Mouse (Mus musculus): ENCODE measurements around the gene Pde4c.
A peak's percentile ranks its signal among the peaks of the same experiment; 100 is the strongest.

Pde4c gene

GRCm38 (mm10) chr8:70764026-70764425, 40.5 kb downstream of the Pde4c start:
- ATAC-seq (ENCODE audit: insufficient number of reproducible peaks, low FRiP score, low TSS enrichment): no peak

GRCm38 (mm10) chr8:70764676-70765075, 41.2 kb downstream of the Pde4c start:
- no peak for ATAC-seq (ENCODE audit: insufficient number of reproducible peaks, low FRiP score, low TSS enrichment)

DNA sequence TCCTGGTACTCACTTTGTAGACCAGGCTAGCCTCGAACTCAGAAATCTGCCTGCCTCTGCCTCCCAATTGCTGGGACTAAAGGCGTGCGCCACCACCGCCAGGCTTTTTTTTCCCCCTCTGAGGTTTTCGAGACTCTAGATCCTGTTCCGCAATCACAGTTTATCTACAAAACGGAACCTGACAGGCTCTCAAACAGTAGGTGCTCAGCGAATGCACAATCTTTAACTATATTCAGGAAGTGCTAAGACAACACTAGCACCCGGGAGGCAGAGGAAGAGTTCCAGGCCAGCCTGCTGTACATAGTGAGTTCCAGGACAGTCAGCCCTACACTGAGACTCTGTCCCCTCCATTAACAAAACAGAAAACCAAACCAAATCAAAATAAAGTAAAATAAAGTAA, 41.8 kb downstream of the Pde4c start:
- ATAC-seq (ENCODE audit: insufficient number of reproducible peaks, low FRiP score, low TSS enrichment): no peak

- no peak for ATAC-seq (ENCODE audit: insufficient number of reproducible peaks, low FRiP score, low TSS enrichment)
Observed at GRCm38 (mm10) chr8:70765838-70766570, 42.5 kb downstream of the Pde4c start.

GRCm38 (mm10) chr8:70766571-70767440, 43.3 kb downstream of the Pde4c start:
- ATAC-seq (ENCODE audit: insufficient number of reproducible peaks, low FRiP score, low TSS enrichment): 0 out of 2 replicates have a peak, but pooled peaks have one; percentile 33

GRCm38 (mm10) chr8:70767503-70767902, 44.0 kb downstream of the Pde4c start:
- ATAC-seq (ENCODE audit: insufficient number of reproducible peaks, low FRiP score, low TSS enrichment): no peak

DNA sequence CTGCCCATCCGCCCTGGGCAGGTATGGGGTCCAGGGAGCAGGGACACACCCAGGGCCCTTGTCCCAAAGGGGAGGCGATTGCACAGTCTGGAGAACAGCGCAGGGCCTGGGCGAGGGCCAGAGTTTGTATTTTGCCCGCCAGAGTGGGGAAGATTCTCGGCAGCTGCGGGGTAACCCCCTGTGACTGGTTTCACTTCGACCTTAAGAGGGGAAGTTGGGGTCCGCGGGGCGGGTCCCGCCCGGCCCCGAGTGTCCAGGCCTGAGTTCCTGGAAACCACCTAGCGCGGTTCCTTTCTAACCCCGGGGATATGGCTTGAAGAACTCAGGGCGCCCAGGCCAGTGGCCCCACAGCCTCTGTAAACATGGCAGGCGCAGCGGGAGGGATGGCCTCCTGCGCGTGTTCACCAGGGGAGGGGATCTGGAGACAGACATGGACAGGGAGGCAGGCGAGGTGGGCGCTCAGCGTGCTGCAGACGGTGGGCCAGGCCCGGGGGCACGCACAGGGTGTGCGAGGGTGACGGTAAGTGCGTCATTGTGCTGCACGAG, 44.8 kb downstream of the Pde4c start:
- no peak for ATAC-seq (ENCODE audit: insufficient number of reproducible peaks, low FRiP score, low TSS enrichment)

DNA sequence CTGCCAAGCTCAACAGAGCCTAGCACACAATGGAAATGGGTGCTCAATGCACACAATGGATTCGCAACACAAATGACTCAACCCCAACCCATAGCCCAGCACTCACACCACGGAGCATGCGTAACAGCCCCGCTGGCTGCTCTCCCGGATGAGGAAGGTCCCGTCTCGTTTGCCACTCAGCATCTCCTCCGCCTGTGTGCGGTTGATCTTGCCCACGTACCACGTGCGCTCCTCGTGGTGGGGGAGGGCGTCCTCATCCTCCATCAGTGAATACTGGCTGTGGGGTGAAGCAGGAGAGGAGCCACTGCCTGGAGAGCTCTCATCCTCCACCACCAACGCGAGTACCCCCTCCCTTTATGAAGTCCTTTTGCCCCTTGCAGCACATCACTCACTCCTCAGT, 45.4 kb downstream of the Pde4c start:
- ATAC-seq (ENCODE audit: insufficient number of reproducible peaks, low FRiP score, low TSS enrichment): no peak

- peak; percentile 49 for ATAC-seq (ENCODE audit: insufficient number of reproducible peaks, low FRiP score, low TSS enrichment)
Observed at GRCm38 (mm10) chr8:70769359-70769758, 45.8 kb downstream of the Pde4c start.

- no peak for ATAC-seq (ENCODE audit: insufficient number of reproducible peaks, low FRiP score, low TSS enrichment)
Observed at GRCm38 (mm10) chr8:70769858-70770257, 46.3 kb downstream of the Pde4c start.

DNA sequence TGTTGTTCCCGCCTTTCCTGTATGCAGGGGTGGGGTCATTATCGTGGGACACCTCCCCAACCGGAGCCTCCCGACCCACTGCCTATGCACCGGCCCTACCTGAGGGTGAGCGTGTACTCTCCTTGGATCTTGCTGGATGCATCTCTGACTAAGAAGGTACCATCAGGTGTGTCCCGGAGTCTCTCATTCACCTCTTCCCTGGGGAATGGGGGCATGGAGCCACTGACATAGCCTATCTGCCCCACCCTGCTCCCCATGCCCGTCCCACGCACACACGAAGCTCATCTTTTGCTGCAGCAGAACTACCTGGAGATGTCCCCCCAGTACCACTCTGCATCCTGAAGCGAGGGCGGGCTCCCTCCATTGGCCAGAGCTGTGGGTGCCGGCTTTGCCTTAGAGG, 47.2 kb downstream of the Pde4c start:
- no peak for ATAC-seq (ENCODE audit: insufficient number of reproducible peaks, low FRiP score, low TSS enrichment)

GRCm38 (mm10) chr8:70771217-70771616, 47.7 kb downstream of the Pde4c start:
- no peak for ATAC-seq (ENCODE audit: insufficient number of reproducible peaks, low FRiP score, low TSS enrichment)

DNA sequence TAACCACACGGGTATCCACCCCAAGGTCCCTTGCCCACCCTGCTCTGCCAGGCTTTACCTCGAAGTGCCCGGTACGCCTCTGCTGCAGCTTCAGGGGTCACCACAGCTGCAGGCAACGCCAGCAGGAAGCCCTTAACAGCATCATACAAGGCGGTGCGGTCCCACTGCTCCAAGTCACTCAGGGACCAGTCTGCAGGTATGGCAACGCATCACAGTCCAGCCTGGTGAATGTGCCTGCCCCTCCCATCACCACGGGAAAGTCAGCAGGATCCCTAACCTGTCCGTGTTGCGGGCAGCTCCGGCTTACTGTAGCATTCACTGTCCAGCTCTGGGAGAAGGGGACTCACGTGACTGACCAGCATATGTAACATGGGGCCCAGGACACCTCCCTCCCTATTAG, 48.6 kb downstream of the Pde4c start:
- ATAC-seq (ENCODE audit: insufficient number of reproducible peaks, low FRiP score, low TSS enrichment): no peak

- no peak for ATAC-seq (ENCODE audit: insufficient number of reproducible peaks, low FRiP score, low TSS enrichment)
Observed at GRCm38 (mm10) chr8:70772890-70773289, 49.4 kb downstream of the Pde4c start.

GRCm38 (mm10) chr8:70773410-70773809, 49.9 kb downstream of the Pde4c start:
- no peak for ATAC-seq (ENCODE audit: insufficient number of reproducible peaks, low FRiP score, low TSS enrichment)

DNA sequence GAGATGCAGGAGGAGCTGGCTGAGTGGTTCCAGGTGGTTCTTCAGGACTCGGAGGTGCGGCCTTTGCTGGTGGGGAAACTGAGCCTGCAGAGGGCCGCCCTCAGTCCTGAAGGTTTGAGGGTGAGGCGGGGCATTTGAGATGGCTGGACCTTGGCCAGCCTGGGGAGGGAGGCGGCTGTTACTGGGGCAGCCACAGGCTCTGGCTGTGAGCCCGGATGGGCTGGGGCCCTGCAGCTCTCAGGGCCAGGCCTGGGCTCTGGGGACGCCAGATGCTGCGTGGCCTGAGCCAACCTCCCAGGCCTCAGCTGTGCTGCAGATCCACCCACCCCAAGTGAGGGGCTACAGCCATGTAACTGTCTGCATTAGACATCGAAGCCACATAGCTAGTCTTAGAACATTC, 50.3 kb downstream of the Pde4c start:
- ATAC-seq (ENCODE audit: insufficient number of reproducible peaks, low FRiP score, low TSS enrichment): no peak

GRCm38 (mm10) chr8:70774740-70775139, 51.2 kb downstream of the Pde4c start:
- no peak for ATAC-seq (ENCODE audit: insufficient number of reproducible peaks, low FRiP score, low TSS enrichment)

DNA sequence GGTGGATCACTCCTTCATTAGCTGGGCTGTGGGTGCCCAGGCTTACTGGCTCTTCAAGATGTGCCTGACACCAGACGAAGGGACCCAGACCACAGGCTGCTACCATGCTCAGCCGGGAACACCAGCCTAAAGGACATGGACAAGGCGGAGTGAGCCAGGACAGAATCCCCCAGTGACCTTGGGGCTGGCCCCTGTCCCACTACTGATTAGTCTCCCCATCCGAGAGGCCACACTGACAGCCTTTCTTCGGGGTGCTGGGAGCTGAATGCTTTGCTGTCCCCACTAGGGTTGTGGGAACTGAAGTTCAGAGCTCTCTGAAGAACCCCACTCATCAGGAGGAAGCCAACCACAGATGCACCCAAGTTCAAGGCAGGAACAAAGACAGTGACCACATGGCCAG, 51.7 kb downstream of the Pde4c start:
- ATAC-seq (ENCODE audit: insufficient number of reproducible peaks, low FRiP score, low TSS enrichment): no peak

- ATAC-seq (ENCODE audit: insufficient number of reproducible peaks, low FRiP score, low TSS enrichment): no peak
Observed at GRCm38 (mm10) chr8:70775851-70776495, 52.5 kb downstream of the Pde4c start.

DNA sequence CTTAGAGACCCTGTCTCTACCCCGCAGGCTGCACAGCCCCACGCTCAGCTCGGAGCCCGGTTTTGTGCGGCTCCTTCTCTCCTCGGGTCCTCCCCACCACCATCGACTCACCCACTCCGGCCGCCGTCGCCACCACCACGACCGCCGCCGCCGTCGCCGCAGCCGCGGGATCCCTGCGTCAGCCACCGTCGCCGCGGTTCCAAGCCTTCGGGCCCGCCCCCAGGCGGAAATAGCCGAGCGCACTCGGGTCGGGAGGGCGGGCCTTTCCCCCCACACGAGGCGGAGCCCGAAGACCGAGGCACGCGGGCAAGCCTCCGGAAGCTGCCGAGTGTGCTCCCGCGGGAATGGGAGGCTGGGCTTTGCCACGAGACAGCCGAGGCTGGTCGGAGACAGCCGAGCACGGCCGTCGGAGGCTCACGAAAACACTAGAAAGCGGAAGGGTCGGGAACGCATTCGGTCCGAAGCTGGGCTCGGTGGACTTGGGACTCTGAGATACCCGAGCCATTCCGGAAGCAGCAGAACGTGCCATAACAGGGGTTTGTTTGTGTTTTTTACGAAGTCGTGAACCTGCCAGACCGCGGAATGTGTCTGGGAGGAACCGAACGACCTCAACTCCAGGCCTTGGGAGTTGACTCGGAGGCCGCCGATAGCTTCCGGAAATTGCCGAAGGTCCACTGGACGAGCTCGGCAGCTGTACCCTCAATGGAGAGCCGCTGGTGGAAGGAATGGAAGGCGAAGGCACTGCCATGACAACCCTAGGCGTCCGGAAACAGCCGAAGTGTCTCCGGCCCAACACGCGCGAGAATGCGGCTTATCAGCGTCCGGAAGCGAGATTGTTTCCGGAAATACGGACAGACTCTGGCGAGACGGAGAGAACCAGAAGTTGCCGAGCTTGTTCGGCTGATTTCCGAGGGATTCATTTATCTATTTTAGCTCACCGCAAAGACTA, 53.2 kb downstream of the Pde4c start, which contains the start of gene Pik3r2:
Gene Pik3r2, minus strand, starts transcription at position 218 of the 949 bp plus-strand sequence.
- peak; percentile 74 for ATAC-seq (ENCODE audit: insufficient number of reproducible peaks, low FRiP score, low TSS enrichment)
